Mouse (Mus musculus): ENCODE data around the gene Dbx1.

- TF ChIP-seq POLR2A (IDR thresholded peaks at IDR 0.05; ENCODE audit: borderline replicate concordance, extremely low read depth, low read depth, low read length) (no peak), CTCF (IDR thresholded peaks at IDR 0.05; ENCODE audit: insufficient read depth, low read length) (no peak)
Measured at GRCm38 (mm10) chr7:49631885-49632284, 4.8 kb downstream of the Dbx1 start.
